Mouse (Mus musculus): ENCODE measurements around the gene Reps2.

GRCm38 (mm10) chrX:162643789-162644092, 292 bp upstream of the Reps2 start:
- TF ChIP-seq POLR2A (IDR thresholded peaks at IDR 0.05; ENCODE audit: insufficient read depth, low read length), result no peak
- TF ChIP-seq CTCF (IDR thresholded peaks at IDR 0.05; ENCODE audit: low read depth, low read length), result no peak
- no peak for TF ChIP-seq EP300 (IDR thresholded peaks at IDR 0.05; ENCODE audit: insufficient read depth, low read depth, low read length)
